Mouse (Mus musculus) spleen, postnatal 36 days (tissue): Measurements from ENCODE around the gene Lbx2.
A peak's percentile ranks its signal among the peaks of the same experiment; 100 is the strongest.

Experiments
- DNase-seq, 2 experiments: peaks; one replicate each; pipeline ENCODE4 v3.0.0; 2022; ENCODE audit warnings: low spot score in 2 of 2, mixed read lengths in 1 of 2

The Lbx2 gene

DNA sequence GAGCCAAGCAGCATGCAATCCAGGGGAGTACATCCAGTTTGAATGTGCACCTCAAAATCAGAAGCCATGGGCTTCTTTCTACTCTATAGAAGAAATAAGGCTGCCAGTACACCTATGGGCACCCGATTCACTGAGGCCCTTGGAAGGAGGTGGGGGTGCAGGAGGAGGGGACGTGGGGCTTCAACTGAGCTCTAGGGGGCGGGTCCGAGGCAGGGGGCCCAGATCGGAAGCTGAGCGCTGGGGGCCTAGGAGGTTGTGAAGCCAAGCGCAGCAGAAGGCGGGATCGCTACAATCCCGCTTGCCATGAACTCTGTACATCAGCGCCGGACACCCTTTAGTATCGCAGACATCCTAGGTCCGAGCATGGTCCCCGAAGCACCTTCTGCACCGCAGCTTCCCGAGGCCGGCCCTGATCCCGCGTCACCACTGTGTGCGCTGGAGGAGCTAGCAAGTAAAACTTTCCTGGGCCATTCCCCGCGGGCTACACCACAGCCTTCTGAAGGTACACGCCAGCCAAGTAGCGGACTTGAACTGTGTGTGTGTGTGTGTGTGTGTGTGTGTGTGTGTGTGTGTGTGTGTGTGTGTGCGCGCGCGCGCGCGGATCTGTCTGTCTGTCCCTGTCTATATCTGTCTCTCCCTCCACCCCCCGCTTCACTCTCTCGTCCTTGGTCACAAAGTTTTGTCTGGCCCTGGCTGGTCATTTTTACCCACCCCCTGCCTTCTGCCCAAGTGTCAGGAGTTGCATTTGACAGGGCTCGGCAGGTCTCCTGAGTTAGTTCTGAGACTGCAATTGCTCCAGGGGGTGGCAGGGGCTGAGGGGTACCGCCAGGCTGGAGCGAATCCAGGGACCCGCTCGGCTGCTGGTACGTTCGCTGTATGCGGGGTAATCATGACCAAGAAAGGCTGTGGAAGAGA, at the start of gene Lbx2:
Gene Lbx2 (plus strand): TSS at position 247 of the 915 bp plus-strand sequence.
- no peak for DNase-seq

DNA sequence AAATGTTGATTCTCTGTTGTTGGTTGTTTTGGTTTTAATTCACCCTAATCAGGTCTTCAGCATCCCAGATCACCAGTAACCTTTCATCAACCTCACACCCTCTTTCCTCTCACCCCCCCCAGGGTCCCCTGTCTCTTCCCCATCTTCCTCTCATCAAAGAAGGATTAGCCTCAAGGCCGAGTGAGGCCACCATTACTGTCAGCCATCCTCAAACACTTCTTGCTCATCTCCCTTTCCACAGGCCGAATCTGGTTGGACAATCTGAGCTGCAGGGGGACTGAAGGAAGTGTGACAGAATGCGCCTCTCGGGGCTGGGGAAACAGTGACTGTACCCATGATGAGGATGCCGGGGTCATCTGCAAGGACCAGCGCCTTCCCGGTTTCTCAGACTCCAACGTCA, 49.0 kb upstream of the Lbx2 start:
- DNase-seq = no peak

DNA sequence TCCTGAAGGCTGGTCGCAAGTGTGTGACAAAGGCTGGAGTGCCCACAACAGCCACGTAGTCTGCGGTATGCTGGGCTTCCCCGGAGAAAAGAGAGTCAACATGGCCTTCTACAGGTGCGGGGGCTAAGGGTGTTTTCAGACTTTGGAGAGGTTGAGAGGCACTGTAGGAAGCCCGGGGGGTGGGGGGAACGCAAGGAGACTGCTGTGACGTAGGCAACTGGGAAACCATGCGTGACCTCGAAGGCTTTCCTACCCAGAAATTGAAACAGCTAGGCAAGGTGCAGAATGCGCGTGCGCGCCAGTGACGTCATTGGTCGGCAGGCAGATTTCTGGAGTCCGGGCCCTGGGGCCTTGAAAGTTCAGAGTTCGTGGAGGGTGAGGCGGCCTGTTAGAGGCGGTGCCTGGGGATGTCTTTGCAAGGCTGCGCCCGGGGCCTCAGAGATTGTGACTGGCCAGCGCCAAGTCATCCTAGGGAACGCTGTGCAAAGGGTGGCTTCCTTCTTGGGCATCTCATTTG, 47.6 kb upstream of the Lbx2 start:
- peak; percentile 91 to 95 for DNase-seq

DNA sequence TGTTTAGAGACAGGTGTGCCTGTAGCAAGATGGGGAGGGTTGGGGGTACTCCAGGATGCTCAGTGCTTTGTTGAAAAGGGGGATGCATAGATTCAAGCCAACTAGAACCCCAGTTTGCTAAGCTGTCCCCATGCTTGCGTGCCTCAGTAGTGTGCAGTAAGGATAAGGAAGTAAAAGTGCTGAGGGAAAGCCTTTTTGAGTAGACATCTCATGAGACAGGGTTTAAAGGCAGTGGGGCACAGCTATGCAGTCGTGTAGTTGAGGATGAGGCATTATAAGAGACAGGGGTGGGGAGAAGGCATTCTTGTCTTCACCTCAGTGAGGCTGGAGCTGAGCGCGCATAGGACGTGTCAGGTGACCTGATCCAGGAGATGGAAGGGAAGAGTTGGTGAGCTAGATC, 45.6 kb upstream of the Lbx2 start:
- DNase-seq = no peak

DNA sequence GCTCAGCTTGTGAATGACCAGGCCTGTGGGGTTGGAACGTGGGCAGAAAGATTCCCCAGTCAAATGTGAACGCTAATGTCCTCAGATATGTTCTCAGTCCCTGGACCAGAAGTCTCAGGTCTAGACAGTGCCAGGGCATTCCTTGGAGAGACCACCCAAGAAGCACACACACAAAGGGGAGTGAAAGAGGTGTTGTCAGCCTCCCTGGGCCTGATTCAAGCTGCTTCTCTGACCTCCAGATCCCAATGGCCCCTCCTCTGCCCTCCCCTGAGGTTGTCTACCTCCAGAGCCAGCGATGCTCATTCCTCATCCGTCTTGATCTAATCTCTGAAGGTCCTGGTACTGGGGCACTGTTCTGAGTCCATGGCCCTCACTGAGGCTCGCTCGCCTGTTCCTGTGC, 42.6 kb upstream of the Lbx2 start:
- DNase-seq = no peak

DNA sequence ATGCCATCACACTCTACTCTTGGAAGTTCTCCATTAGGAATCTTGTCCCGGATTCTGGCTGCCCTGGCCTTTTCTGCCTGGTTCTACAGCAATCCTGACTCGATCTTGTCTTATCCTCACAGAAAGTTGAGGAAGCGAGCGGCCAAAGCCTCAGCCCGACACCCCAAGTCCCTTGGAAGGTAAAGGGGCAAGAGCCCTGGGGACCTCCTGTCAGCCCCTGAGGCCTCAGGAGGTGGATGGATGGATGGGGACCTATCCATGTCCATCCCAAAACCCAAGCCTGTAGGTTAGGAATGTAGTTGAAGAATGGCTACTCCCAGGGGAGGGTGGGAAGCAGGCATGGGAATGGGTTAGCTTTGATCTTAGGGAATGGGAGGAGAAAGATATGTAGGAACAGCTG, 42.2 kb upstream of the Lbx2 start:
- no peak for DNase-seq

DNA sequence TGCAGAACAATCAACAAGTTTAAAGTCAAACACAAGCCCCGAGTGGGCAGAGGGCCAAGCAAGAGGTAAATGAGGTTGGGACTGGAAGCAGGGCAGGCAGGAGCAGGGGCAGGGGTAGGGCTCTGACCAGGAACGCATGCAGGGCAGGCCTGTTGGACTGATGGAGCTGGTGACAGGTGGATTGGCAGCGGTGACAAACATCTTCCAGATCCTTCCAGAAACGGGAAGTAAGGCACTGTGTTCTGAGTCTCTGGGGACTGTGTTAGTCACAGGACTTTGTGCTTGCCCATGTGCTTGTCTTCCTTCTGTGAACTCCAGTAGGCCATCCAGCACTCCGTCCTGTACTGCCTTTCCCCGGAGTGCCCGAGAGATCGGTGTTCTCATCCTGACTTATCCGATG, 41.4 kb upstream of the Lbx2 start:
- peak; percentile 37 to 46 for DNase-seq

DNA sequence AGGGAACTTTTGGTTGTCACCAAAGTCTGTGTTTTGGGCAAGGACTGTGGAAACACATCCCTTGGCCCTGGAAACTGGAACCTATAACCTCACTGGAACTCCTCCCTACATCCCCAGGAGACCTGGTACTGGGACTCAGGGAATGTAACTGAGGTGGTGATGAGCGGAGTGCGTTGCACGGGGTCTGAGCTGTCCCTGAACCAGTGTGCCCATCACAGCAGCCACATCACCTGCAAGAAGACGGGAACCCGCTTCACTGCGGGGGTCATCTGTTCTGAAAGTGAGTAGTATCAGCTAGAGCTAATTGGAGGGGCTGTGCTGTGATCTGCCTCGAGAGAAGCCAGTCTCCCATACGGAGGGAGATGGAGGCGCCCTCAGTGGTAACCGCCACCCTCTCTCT, 36.8 kb upstream of the Lbx2 start:
- no peak for DNase-seq

DNA sequence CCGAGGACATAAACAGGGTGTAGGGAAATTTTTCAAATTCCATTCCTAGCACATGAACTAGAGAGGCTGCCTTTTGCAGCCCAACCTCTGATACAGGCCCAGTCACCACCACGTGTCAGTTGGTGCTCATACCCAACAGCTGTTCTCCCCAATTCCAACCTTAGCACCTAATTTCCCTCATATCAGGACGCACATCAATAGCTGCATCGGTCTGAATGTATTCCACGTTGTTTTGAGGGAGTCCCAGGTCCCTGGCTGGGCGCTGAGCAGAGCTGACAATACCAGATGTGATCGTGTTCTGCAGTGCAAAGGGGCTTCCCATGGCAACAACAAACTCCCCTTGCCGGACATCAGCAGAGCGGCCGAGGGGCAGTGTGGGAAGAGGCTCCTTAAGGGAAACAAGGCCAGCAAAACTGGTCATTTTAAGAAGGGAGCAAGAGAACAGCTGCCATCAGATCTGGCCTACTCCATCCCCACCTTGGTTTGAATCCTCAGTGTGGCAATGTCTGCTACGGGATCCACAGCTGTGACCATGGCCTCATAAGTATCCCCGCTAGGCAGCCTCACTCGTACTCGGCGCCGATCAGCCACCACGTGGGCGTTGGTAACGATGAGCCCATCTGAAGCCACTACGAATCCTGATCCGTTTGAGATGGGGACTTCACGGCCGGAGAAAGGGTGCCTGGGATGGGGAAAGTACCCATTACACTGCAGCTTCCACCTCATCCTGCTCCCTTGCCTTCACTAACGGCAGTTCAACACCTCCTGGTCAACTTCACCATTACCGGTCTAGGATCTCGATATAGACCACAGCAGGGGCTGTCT, 32.8 kb upstream of the Lbx2 start:
- DNase-seq = peak in 1 of 2 experiments; percentile 38

DNA sequence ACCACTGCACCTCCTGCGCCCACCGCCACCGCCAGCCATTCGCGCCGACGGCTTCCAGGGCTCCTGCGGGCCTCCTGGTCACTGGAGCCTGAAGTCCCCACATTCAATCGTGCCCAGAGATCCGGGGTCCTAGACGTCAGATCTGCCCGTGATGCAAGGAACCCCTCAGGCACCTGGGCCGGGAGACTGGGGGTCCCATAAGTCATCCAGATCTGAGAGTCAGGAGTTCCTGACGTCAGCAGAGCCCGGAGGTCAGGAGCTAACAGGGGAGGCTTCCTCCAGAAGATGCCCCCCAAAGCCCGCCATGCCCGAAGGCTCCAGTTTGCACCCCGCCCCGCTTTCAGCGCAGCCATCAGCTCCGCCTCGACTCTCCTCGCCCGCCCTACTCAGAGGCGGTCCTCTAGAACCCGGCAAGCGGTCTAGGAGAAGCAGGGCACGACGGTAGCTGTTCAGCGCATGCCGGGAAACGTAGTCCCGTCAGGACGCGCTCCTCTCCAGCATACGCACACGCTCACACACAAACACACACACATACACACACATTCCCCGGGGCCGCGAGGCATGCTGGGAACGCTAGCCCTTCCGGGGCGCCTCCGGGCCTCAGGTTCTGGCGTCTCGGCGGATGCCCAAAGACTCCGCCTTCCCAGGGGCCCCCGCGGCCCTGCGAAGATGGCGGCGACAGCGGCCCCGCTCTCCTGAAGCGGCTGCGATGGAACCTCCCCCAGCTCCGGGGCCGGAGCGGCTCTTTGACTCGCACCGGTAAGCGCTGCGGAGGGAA, 31.9 kb upstream of the Lbx2 start, which contains the start of gene Aup1:
Gene Aup1 (plus strand): TSS at position 448 of the 778 bp plus-strand sequence.
- DNase-seq = peak; percentile 98 to 99

DNA sequence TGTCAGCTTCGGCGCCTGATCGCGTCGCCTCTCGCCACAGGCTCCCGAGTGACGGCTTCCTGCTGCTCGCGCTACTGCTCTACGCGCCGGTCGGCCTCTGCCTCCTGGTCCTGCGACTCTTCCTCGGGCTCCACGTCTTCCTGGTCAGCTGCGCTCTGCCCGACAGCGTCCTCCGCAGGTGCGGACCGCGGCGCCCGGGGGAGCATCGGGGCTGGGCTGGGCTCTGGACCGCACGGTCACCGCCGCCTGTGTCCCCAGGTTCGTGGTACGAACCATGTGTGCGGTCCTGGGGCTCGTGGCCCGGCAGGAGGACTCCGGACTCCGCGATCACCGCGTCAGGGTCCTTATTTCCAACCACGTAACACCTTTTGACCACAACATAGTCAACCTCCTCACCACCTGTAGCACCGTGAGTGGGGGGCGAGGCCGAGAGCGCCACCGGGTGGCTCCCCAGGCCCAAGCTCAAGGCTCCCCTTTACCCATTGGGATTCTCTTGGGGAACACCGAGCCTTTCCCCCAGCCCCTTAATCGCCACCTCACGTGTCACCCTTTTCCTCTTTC, 31.2 kb upstream of the Lbx2 start, which contains the start of gene Htra2:
Gene Htra2 (minus strand): TSS at position 403 of the 561 bp plus-strand sequence.
- peak; percentile 42 to 57 for DNase-seq

DNA sequence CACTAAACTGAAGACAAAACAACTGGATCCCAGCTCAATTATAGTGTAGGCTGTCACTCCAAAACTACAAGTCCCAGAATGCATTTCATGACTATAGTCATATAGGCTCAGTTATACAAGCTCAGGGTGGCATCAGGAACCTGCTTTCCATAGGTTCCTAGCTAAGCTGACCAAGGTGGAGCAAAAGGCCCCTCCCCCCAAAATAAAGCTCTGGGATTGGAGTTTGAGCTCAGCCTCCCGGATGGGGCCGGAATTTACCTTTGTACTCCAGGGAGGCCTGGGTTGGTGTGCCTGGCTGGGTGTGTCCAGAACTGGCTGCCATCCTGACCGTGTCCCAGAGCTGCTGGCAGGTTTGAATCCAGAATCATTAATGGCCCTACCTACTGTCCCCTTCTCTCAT, 28.4 kb upstream of the Lbx2 start, which contains the start of gene Dqx1:
Gene Dqx1 (plus strand): TSS at position 55 of the 400 bp plus-strand sequence.
- DNase-seq = no peak

DNA sequence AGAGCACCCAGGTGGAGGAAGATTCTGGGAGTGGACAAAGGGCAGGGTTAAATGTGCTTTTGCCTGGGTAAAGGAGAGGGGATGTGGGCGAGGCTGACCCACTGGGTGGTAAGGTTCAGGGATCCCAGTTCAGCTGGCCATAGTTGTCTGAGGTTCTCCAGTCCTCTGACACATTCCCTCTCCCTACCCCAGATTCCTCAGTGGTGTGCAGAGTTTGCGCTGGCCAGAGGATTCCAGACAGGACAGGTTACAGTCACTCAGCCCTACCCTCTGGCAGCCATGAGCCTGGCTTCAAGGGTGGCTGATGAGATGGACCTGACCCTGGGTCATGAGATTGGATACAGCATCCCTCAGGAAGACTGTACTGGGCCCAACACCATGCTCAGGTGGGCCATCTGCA, 27.4 kb upstream of the Lbx2 start:
- DNase-seq = no peak

DNA sequence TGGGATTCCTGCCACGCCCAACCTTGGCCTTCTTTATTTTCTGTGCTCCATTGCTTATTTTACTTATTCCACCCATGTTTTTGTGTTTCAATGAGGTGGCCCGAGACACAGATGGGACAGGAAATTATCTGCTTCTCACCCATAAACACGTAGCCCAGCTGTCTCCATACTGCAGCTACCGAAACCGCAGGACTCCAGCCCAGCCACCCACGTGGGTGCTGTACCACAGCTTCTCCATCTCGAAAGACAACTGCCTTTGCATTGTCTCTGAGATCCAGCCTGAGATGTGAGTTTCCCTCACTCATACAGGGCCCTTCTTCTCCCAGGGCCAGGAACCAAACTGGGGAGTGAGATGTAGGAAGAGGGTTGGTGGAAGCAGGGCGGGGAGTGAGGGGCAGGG, 20.2 kb upstream of the Lbx2 start:
- DNase-seq = peak in 1 of 2 experiments; percentile 28

DNA sequence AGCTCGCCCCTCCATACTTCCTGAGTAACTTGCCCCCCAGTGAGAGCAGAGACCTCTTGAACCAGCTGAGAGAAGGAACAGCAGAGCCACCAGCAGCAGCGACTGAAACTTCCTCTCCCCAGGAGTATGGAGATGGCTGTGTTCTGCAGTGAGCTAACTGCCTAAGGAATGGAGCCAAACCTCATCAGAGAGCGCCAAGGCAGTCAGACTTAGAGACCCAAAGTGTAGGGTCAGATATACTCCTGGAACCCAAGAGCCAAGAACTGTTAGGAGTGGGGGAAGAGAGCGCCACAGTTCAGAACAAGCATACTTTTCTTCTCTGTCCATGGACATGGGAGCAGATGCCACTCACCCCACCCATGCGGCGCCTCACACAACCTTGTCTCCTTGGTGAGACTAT, 19.7 kb upstream of the Lbx2 start:
- DNase-seq = no peak

DNA sequence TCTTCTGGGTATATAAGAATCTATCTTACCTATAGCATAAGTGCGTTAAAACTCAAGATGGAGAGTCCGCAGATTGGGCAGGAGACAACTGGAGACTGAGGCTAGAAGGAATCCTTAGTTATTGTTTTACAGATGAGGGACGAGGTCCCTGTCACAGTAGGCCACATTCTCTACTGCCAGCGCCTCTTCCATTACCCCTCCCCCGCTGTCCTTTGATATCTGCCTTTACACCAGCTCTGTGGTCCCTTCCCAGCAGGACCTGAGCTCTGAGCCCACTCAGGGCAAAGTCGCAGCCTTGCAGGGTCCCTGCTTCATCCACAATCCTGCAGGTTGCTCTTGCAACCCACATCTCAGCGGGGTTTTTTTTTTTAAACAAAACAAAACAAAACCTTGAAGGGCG, 17.9 kb upstream of the Lbx2 start:
- no peak for DNase-seq

DNA sequence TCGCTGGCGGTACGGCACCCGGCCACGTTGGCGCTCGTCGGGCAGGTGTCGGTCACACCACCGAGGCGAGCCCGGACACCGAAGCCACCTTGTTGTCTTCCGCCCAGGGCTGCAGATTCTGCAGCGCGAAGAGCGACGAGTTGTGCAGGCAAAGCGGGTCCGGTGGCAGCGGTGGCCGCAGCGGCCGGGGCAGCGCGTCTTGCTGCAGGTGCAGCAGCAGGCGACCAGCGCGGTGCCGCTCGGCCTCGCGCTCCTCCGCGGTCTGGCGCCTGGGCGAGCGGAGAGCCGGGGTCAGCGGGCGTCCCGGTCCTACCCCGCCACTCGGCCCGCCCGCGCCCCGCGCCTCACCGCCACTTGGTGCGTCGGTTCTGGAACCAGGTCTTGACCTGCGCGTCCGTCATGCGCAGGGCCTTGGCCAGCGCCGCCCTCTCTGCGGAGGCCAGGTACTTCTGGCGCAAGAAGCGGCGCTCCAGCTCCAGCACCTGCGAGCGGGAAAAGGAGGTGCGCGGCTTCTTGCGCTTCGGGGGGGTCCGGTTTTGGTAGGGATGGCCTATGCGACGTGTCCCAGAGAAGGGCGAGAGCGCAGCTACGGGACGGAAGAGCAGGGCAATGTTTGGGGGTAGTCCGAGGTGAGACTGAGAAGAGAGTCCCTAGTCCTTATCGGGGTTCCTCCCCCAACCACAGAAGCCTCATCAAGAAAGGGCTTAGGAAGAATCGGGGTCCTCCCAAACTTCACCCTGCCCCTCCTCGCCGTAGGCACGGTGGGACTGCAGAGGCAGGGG, 17.3 kb upstream of the Lbx2 start:
- no peak for DNase-seq

DNA sequence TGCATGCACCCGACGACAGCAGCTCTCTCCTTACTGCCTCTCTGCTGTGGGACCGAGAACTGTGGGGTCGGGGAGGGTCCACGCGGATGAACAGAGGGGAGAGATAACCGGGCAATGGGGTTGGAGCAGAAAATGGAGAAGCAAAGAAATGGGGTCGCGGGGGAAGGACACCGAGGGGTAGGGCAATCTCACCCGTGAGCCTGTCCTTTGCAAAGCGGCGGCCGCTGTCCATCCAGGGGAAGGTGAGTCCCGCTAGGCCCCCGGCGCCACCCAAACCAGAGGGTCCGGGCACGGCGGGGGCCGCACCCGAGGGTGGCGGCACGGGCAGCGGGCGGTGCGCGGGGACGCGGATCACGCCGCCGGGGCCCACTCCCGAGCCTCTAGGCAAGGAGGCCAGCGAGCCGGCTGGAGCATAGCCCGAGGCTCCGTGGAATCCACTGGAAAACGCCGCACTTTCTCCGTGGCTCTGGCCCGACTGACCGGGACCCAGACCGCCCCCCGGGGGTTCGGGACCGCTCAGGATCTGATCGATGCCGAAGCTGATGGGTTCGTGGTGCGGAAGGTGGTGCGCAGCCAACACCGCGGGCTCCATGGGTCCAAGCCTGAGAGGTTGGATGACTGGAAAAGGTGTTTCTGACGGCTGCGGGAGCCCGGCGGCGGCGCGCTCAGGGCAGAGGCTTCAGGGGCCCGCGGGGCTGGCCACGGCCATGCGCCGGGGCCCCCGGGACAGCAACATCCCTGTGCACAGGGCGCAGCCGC, 16.5 kb upstream of the Lbx2 start:
- no peak for DNase-seq

DNA sequence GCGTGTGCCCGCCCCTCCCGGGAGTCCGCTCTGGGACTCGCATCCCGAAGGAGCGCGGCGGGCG, 16.1 kb upstream of the Lbx2 start, which contains the start of gene Tlx2:
Gene Tlx2 (minus strand): TSS at position 47 of the 64 bp plus-strand sequence.
- no peak for DNase-seq
